Mouse (Mus musculus) heart, adult 2 months (tissue): ENCODE measurements at regions not wholly inside any gene's neighbourhood (a gene's known extent, or its start where the extent isn't known, plus 50 kb on each side); places are given as distances from the start of the nearest gene placed in this dataset.

Source experiments
- DNase-seq, 2 experiments: peaks; one replicate each; pipeline ENCODE4 v3.0.0; 2021
- H3K27ac ChIP-seq: fragments of 200-600 bp; 2 replicates; pipeline ENCODE4 v1.8.1; 2022
- H3K27me3 ChIP-seq: fragments of 200-500 bp; 2 replicates; pipeline ENCODE4 v1.6.1; 2012; ENCODE audit warnings: mild to moderate bottlenecking, low read length, inconsistent platforms, mixed read lengths; ENCODE audit not compliant: control insufficient read depth, insufficient read depth
- H3K36me3 ChIP-seq: fragments of 200-500 bp; 2 replicates; pipeline ENCODE4 v1.6.1; 2012; ENCODE audit warnings: low read length, inconsistent platforms; ENCODE audit not compliant: control insufficient read depth, insufficient read depth
- H3K4me1 ChIP-seq: fragments of 200-500 bp; 2 replicates; pipeline ENCODE4 v1.6.1; 2011; ENCODE audit warnings: low read length; ENCODE audit not compliant: control insufficient read depth, insufficient read depth
- H3K4me3 ChIP-seq: fragments of 200-600 bp; 2 replicates; pipeline ENCODE4 v1.8.1; 2022
- H3K79me2 ChIP-seq: fragments of 200-500 bp; replicated peaks from 2 replicates; pipeline ENCODE4 v1.6.1; 2012; ENCODE audit warnings: mild to moderate bottlenecking, inconsistent platforms, low read length, moderate library complexity, mixed read lengths; ENCODE audit not compliant: control insufficient read depth, insufficient read depth
- H3K9ac ChIP-seq: fragments of 200-500 bp; 2 replicates; pipeline ENCODE4 v1.6.1; 2012; ENCODE audit warnings: low read depth, mild to moderate bottlenecking, control low read depth, inconsistent platforms, low read length, mixed read lengths
- CTCF ChIP-seq: fragments of 200-600 bp; IDR thresholded peaks from 2 replicates; pipeline ENCODE4 v1.8.1; 2022; ENCODE audit warnings: antibody characterized with exemption, mild to moderate bottlenecking, moderate library complexity
- EP300 ChIP-seq: fragments of 200-500 bp; IDR thresholded peaks from 2 replicates; pipeline ENCODE4 v1.6.1; 2011; ENCODE audit warnings: low read depth, low read length, control low read depth; ENCODE audit not compliant: insufficient read depth
- POLR2A ChIP-seq: fragments of 200-500 bp; IDR thresholded peaks from 2 replicates; pipeline ENCODE4 v1.6.1; 2011; ENCODE audit warnings: mild to moderate bottlenecking, low read depth, low read length, control low read depth; ENCODE audit not compliant: insufficient read depth
- WGBS: fragments of 180-500 bp; shearing (Covaris S2); methylation state at CpG from one replicate; pipeline ENCODE4 v1.1.7; 2018; 5-methylcytosine and 5-hydroxymethylcytosine counted together
- intact Hi-C: fragments of 180-260 bp; cut with DNase I; formaldehyde crosslinking; loops from one replicate; pipeline ENCODE4 v1.15.1; 2025

DNA sequence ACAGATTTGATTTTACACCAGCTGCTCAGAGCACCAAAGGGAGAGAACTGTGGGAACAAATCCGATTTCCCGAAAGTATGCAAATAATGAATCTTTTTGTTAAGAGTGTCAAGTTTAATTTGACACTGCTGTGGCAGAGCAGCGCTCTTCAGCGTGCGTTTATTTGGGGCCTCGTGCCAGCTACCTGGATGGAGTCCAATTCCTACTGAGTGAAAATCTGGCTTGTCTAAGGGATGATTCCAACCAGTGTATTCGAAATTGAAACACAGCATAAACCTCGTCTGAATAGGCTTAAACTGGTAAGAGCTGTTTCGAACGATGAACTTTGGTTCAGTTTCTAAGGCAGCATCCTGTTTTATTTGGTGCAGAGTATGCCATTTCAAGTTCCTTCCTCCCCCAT, 524.1 kb upstream of the 4921530L21Rik start:
- Histone ChIP-seq H3K79me2 (no peaks in the 10 kb centered on the region), H3K27me3 (no peaks in the 10 kb centered on the region), H3K36me3 (no peaks in the 10 kb centered on the region), H3K27ac (no peak overlapping the region), H3K9ac (no peak overlapping the region), H3K4me3 (no peak overlapping the region), H3K4me1 (no peaks in the 10 kb centered on the region)
- intact Hi-C loops, result no loop called here
- TF ChIP-seq EP300 (no peak), CTCF (no peak), POLR2A (no peak)
- WGBS, result 70% methylated on average over 10 of the region's 10 CpGs
- DNase-seq, result no peak
